Mouse (Mus musculus) adipose tissue, adult 10 weeks (tissue): ENCODE results near the gene Olfr1080. TPM values are rescaled to one million over a fixed set of nuclear protein-coding genes. Genes with fewer than 3 reads are reported as not detected.

Experiments
- polyA plus RNA-seq: library from polyadenylated mRNA; stranded (reverse); fragments of 350-450 nt; fragmentation: Illumina TruSeq; extraction: RNeasy Lipid Tissue Mini Kit (QIAGEN cat#74804); gene quantifications from one replicate; pipeline ENCODE4 v1.2.3, GENCODE M21; 2014; ENCODE audit warnings: low read depth, low replicate concordance

Gene Olfr1080
- polyA plus RNA-seq = not detected

DNA sequence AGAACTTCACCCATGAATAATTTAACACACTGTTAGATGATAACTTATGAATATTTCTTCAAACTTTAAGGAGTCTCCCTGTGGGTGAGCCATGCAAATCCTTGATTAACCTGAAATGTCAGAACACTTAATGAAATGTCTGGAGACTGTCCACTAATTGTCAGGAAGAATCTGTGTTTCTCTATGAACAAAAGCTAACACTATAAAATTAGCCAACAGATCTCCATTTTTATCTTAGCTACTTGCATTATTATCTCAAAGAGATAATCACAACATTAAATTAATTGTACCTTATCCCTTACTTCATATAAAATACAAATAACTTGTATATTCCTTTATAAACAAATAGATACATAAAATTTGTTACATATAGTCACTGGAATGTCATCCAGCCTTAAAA is at the start of gene Olfr1080:
TSS of gene Olfr1080 (minus strand) at position 101 of the 400 bp plus-strand sequence.

DNA sequence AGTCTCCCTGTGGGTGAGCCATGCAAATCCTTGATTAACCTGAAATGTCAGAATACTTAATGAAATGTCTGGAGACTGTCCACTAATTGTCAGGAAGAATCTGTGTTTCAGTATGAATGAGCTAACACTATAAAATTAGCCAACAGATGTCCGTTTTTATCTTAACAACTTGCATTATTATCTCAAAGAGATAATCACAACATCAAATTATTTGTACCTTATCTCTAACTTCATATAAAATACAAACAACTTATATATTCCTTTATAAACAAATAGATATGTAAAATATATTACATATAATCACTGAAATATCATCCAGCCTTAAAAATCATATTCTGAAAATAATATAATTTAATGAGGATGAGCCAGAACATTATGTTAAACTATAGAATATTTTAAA is 40.8 kb upstream of the Olfr1080 start, which contains the start of gene Olfr1082:
TSS of gene Olfr1082 (minus strand) at position 101 of the 400 bp plus-strand sequence.

DNA sequence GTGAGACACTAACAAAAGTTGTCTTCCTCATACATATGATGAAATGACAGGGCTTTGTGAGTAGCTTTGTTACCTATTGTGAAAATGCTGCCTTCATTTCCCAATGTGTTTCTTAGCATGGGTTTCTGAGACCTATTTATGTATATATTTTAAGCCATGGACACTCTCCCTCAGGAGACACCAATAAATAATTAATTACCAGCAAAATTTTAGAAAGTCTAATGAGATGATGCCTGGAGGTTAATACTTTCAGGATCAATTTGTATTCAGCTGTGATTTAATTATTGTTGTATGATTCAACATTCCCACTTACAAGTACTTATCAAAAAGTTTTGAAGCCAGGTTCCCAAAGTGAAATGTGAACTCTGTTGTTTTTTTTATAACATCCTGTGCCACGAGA is 15.7 kb downstream of the Olfr1080 start, which contains the start of gene Olfr1079:
TSS of gene Olfr1079 (minus strand) at position 101 of the 400 bp plus-strand sequence.

DNA sequence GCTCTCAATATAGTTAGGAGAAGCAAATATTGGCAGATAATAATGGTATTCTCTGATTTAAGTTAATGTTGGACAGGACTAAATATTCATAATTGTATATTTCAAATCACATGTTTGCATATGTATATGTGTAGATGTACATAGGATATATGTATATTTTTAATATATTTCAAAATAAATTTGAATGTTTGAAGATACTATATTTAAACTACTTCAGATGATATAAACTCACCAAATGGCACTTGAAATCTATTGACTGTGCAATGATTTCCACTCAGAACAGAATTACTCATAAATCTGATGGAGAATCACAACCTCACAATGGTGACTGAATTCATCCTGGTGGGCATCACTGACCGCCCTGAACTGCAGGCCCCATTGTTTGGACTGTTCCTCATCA is 49.9 kb downstream of the Olfr1080 start, which contains the start of gene Olfr1076:
TSS of gene Olfr1076 (plus strand) at position 301 of the 400 bp plus-strand sequence.

Other genes starting within 250 kb of the Olfr1080 start
- gene Olfr1053, start 243.0 kb downstream of the Olfr1080 start, polyA plus RNA-seq = not detected
- not detected for gene Olfr1054, start 222.8 kb downstream of the Olfr1080 start, polyA plus RNA-seq
- not detected for gene Olfr1055, start 208.0 kb downstream of the Olfr1080 start, polyA plus RNA-seq
- not detected for gene Olfr1056, start 195.8 kb downstream of the Olfr1080 start, polyA plus RNA-seq
- not detected for gene Olfr1057, start 179.8 kb downstream of the Olfr1080 start, polyA plus RNA-seq
- gene Olfr1058, start 169.7 kb downstream of the Olfr1080 start, polyA plus RNA-seq = not detected
- gene Olfr1061, start 144.2 kb downstream of the Olfr1080 start, polyA plus RNA-seq = not detected
- gene Olfr1062, start 131.5 kb downstream of the Olfr1080 start, polyA plus RNA-seq = not detected
- gene Olfr1065, start 107.6 kb downstream of the Olfr1080 start, polyA plus RNA-seq = not detected
- gene Olfr1066, start 102.0 kb downstream of the Olfr1080 start, polyA plus RNA-seq = not detected
- gene Olfr228, start 70.8 kb downstream of the Olfr1080 start, polyA plus RNA-seq = not detected
- not detected for gene Olfr1076, start 49.8 kb downstream of the Olfr1080 start, polyA plus RNA-seq
- gene Olfr1079, start 15.8 kb downstream of the Olfr1080 start, polyA plus RNA-seq = not detected
- gene Olfr1082, start 40.7 kb upstream of the Olfr1080 start, polyA plus RNA-seq = not detected
- gene Olfr1084, start 81.5 kb upstream of the Olfr1080 start, polyA plus RNA-seq = not detected
- not detected for gene Olfr1085, start 103.8 kb upstream of the Olfr1080 start, polyA plus RNA-seq
- not detected for gene Olfr1086, start 121.9 kb upstream of the Olfr1080 start, polyA plus RNA-seq
- not detected for gene Olfr1087, start 140.2 kb upstream of the Olfr1080 start, polyA plus RNA-seq
- gene Olfr1089, start 175.5 kb upstream of the Olfr1080 start, polyA plus RNA-seq = not detected
- not detected for gene Olfr1090, start 200.8 kb upstream of the Olfr1080 start, polyA plus RNA-seq
- not detected for gene Olfr1093, start 224.2 kb upstream of the Olfr1080 start, polyA plus RNA-seq